Mouse (Mus musculus) bone marrow, adult 2 months (tissue): Measurements from ENCODE around the gene Phlda1.

Experiments
- CTCF ChIP-seq: fragments of 200-500 bp; IDR thresholded peaks from 2 replicates; pipeline ENCODE4 v1.5.1; 2011; ENCODE audit warnings: low read length, control low read depth; ENCODE audit not compliant: control insufficient read depth, insufficient read depth
- POLR2A ChIP-seq: fragments of 200-500 bp; IDR thresholded peaks from 2 replicates; pipeline ENCODE4 v1.6.1; 2011; ENCODE audit warnings: low read depth, mild to moderate bottlenecking, control low read depth, low read length, borderline replicate concordance; ENCODE audit not compliant: control insufficient read depth

DNA sequence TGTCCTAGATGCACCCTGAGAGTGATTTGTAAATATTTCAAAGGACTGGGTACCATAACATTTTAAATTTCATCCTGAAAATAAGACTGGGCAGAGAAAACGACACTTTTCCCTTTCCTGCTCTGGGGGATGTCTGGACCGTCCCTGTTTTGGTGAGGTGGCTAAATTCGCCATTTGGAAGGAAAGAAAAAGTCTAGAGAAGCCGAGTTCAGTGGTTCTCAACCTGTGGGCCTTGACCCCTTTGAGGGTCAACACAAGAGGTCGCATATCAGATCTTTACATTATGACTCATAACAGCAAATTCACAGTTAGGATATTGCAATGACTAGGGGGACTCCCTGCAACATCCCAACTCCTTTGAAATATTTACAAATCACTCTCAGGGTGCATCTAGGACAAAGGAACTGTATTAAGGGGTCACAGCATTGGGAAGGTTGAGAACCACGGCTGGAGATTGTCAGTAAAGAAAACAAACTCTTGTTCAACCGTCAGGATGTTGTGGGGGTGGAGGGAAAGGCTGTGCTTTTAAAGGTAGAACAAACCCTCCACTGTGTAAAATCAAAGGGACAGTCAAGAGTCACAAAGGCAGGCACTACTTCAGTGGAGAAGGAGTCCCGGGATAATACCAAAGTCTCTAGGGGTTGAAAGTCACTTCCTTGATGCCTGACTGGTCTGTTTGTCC, 3.2 kb downstream of the Phlda1 start:
- TF ChIP-seq CTCF: no peak
- no peak for TF ChIP-seq POLR2A
